Mouse (Mus musculus) bone marrow macrophage, adult 2 months (primary cell): ENCODE measurements around the gene Chrna7.

Source experiments
- CTCF ChIP-seq: IDR thresholded peaks from 2 replicates; pipeline ENCODE4 v1.5.1; 2012; ENCODE audit warnings: low read depth, mild to moderate bottlenecking, low read length, moderate library complexity
- POLR2A ChIP-seq: IDR thresholded peaks from 2 replicates; pipeline ENCODE4 v1.6.1; 2012; ENCODE audit warnings: mild to moderate bottlenecking, low read depth, low read length, borderline replicate concordance

DNA sequence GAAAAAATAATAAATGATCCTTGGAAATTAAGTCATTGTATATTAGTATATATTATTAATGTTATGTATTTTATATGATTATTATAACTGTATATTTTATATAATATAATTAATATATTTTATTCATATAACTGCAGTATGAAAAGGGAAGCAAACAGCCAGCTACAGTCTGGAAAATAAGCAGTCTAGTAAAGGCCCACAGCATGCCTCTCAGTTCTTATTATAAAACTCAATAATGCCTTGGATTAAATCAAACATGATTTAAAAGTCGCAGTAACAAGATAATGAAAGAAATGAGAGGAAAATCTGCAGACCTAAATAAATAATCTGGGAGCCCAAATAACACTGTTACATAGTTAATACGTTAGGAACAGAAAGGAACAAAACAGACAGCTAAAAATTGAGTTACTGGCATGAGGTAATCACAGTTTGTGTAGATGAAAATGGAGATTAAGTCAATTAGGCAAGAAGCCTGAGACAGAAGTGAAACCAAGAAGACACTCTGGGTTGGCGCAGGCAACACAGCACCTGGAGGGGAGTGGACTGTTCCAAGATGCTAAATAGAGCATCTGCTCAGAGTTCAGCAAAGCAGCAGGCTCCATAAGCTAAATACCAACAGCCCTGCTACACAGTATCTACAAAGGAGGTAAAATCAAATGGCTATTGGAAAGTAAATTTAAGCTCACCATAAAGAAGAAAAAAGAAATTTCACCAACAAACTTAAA lies 42.1 kb downstream of the Chrna7 start:
- TF ChIP-seq CTCF: no peak
- TF ChIP-seq POLR2A: no peak
